Mouse (Mus musculus): Measurements from ENCODE around the gene Elk3. TPM values are rescaled to one million over a fixed set of nuclear protein-coding genes. Genes with fewer than 3 reads are reported as not detected.
A peak's percentile ranks its signal among the peaks of the same experiment; 100 is the strongest.

Elk3 gene
- polyA plus RNA-seq, 1 experiment: 0.10 TPM

DNA sequence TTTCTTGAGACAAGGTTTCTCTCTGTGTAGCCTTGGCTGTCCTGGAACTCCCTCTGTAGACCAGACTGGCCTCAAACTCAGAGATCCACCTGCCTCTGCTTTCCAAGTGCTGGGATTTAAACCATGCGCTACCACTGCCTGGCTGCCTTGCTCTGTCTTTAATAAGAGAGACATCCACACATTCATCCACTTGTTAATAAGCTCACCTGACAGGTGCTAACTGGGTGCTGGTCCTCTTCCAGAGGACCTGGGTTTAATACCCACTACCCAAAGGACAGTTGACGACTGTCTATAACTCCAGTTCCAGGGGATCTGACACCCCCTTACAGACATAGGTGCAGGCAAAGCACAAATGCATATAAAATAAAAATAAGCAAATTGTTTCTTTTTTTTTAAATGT lies 13.5 kb upstream of the Elk3 start:
- TF ChIP-seq GATA1 (IDR thresholded peaks at IDR 0.05; ENCODE audit: low read length) (no peak), TAL1 (IDR thresholded peaks at IDR 0.05; ENCODE audit: low read length) (no peak)
- Histone ChIP-seq H3K9me3 (ENCODE audit: control insufficient read depth, low read length) (no peaks in the 10 kb centered on the region), H3K4me3 (replicated peaks) (no peak overlapping the region), H3K4me1 (ENCODE audit: control insufficient read depth) (peaks cover 3% of the 10 kb centered on the region), H3K27me3 (ENCODE audit: control insufficient read depth) (no peaks in the 10 kb centered on the region), H3K36me3 (ENCODE audit: control insufficient read depth) (no peaks in the 10 kb centered on the region)

DNA sequence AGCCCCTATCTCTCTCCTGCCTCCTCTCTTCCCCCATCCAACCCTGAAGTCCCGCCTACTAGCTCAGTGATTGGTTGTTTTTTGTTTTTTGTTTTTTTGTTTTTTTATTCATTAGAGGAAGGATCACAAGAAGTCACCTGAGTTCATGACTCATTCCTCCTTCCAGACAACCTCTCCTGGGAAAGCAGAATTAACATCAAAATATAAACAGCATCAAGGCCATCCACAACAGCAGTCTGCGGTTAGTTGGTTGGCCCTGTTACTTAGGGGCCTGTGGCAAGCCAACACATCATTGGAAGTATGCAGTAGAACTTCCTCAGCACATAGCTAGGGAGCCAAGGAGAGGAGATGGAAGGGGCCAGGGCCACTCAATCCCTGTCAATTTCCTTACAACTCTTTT lies 12.7 kb upstream of the Elk3 start:
- H3K4me3 ChIP-seq (replicated peaks): no peak overlapping the region
- TF ChIP-seq TAL1 (IDR thresholded peaks at IDR 0.05; ENCODE audit: low read length) (no peak), GATA1 (IDR thresholded peaks at IDR 0.05; ENCODE audit: low read length) (no peak)
- peaks cover 3% of the 10 kb centered on the region for H3K4me1 ChIP-seq (ENCODE audit: control insufficient read depth)
- H3K9me3 ChIP-seq (ENCODE audit: control insufficient read depth, low read length): no peaks in the 10 kb centered on the region
- H3K36me3 ChIP-seq (ENCODE audit: control insufficient read depth): no peaks in the 10 kb centered on the region
- no peaks in the 10 kb centered on the region for H3K27me3 ChIP-seq (ENCODE audit: control insufficient read depth)

DNA sequence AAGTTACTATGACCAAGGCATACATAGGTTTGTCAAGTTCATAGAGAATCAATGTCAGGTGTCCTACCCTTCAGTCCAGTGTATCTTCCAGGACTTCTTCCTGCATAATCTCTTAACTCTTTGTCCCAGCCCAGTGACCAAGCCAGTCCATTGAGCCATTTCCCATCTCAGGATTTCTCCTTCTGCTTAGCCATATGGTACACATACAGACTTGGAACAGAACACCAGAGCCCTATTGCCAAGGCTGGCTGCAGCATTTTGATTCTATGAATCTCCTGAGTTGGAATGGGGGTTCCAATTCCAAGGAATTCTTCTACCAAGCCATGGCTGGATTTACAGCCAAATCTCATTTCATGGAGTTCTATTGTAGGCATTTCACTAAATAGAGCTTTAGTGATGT lies 10.8 kb upstream of the Elk3 start:
- Histone ChIP-seq H3K27me3 (ENCODE audit: control insufficient read depth) (no peaks in the 10 kb centered on the region; the same call in 1 of the 2 replicates), H3K4me1 (ENCODE audit: control insufficient read depth) (peaks cover 3% of the 10 kb centered on the region), H3K4me3 (replicated peaks) (no peak overlapping the region), H3K36me3 (ENCODE audit: control insufficient read depth) (no peaks in the 10 kb centered on the region), H3K9me3 (ENCODE audit: control insufficient read depth, low read length) (no peaks in the 10 kb centered on the region)
- no peak for TF ChIP-seq TAL1 (IDR thresholded peaks at IDR 0.05; ENCODE audit: low read length)
- no peak for TF ChIP-seq GATA1 (IDR thresholded peaks at IDR 0.05; ENCODE audit: low read length)

DNA sequence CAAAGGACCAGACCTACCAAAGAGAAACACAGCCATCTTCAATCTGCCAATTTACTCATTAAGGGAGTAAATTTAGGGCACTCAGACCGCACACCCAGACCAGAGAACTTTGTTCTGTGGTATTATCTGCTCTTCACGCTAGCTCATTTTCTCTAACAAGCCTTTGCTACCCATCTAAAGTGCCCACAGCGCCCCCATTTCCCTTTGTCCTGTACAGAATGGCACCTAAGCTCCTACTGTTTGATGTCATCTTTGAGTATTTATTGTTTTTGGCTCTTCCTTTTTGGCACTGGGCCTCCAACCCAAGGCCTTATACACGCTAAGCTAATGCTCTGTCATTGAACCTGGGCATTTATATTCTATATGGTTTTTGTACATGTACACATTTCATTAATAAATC lies 9.2 kb upstream of the Elk3 start:
- H3K9me3 ChIP-seq (ENCODE audit: control insufficient read depth, low read length): no peaks in the 10 kb centered on the region
- no peaks in the 10 kb centered on the region for H3K36me3 ChIP-seq (ENCODE audit: control insufficient read depth)
- H3K27me3 ChIP-seq (ENCODE audit: control insufficient read depth): no peaks in the 10 kb centered on the region; the same call in 1 of the 2 replicates
- no peak overlapping the region for H3K4me3 ChIP-seq (replicated peaks)
- TF ChIP-seq TAL1 (IDR thresholded peaks at IDR 0.05; ENCODE audit: low read length): no peak
- no peaks in the 10 kb centered on the region for H3K4me1 ChIP-seq (ENCODE audit: control insufficient read depth)

DNA sequence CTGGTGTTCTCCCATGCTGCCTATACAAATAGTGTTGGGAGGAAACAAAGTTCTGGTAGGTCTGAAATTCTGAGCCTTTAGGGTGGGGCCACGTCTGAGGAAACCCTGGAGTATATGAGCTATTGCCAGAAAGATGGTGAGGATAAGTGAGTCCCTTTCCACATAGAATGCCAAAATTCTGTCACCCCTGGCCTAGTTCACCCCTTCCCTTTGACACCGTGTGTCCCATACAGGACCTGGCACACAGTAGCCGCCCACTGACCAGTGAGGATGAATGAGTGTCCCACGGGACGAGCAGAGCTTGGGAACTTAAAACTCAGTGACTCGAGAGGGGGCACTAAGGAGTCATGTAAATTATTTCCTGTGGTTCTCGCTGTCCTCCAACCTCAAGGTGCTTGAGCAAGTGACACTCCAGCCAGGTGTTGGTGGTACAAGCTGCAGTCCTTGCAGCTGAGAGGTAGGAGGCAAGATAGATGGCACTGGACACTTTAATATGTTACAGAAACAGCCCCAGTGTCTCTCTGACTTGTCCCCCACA lies 8.7 kb upstream of the Elk3 start:
- no peaks in the 10 kb centered on the region for H3K36me3 ChIP-seq (ENCODE audit: control insufficient read depth)
- H3K27me3 ChIP-seq (ENCODE audit: control insufficient read depth): peaks cover 2% of the 10 kb centered on the region
- H3K4me1 ChIP-seq (ENCODE audit: control insufficient read depth): no peaks in the 10 kb centered on the region
- no peak overlapping the region for H3K4me3 ChIP-seq (replicated peaks)
- TF ChIP-seq GATA1 (IDR thresholded peaks at IDR 0.05; ENCODE audit: low read length): no peak
- TF ChIP-seq TAL1 (IDR thresholded peaks at IDR 0.05; ENCODE audit: low read length): no peak
- H3K9me3 ChIP-seq (ENCODE audit: control insufficient read depth, low read length): no peaks in the 10 kb centered on the region

DNA sequence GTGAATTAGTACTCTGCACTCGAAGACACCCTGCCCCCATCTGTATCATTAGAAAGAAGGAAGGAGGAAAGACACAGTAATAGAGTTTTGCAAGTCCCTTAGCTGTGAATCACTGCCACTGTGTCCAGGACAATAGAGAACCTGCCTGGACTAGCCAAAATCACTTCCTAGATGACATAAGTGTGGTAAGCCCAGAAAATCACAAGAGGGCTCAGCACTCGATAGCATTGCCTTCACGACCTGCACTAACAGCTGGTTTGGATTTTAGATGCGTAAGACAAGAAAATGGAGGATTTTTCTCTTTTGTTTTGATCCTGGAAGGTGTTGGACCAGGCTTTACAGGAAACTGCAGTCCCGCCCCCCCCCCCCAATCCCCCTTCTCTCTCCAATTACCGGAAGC lies 6.0 kb upstream of the Elk3 start:
- H3K4me1 ChIP-seq (ENCODE audit: control insufficient read depth): no peaks in the 10 kb centered on the region
- H3K36me3 ChIP-seq (ENCODE audit: control insufficient read depth): no peaks in the 10 kb centered on the region
- TF ChIP-seq GATA1 (IDR thresholded peaks at IDR 0.05; ENCODE audit: low read length): no peak
- TF ChIP-seq TAL1 (IDR thresholded peaks at IDR 0.05; ENCODE audit: low read length): no peak
- H3K4me3 ChIP-seq (replicated peaks): no peak overlapping the region
- H3K9me3 ChIP-seq (ENCODE audit: control insufficient read depth, low read length): no peaks in the 10 kb centered on the region
- peaks cover 22% of the 10 kb centered on the region for H3K27me3 ChIP-seq (ENCODE audit: control insufficient read depth)

DNA sequence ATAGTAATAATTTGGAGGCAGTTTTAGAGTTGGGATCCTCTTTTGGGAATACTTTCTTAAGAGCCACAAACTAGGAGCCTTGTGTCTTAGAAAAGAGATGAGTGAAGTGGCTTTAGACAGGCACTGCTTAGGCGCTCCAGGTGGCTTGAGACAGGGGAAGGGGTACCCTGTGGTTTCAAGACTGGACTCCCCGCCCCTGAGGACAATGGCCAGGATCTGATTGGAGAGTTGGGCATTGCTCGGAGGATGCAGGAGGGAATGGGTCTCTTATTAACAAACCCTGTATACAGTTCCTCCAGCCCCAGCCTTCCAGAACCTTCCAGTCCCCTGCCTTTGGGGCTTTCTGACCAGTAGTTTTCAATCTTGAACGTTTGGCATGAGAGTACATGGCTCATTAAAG lies 641 bp upstream of the Elk3 start:
- Histone ChIP-seq H3K27me3 (ENCODE audit: control insufficient read depth) (peaks cover 61% of the 10 kb centered on the region), H3K36me3 (ENCODE audit: control insufficient read depth) (no peaks in the 10 kb centered on the region), H3K9me3 (ENCODE audit: control insufficient read depth, low read length) (no peaks in the 10 kb centered on the region; the same call in 1 of the 2 replicates), H3K4me3 (replicated peaks) (no peak overlapping the region), H3K4me1 (ENCODE audit: control insufficient read depth) (peaks cover 2% of the 10 kb centered on the region)
- TF ChIP-seq GATA1 (IDR thresholded peaks at IDR 0.05; ENCODE audit: low read length) (no peak), TAL1 (IDR thresholded peaks at IDR 0.05; ENCODE audit: low read length) (no peak)

DNA sequence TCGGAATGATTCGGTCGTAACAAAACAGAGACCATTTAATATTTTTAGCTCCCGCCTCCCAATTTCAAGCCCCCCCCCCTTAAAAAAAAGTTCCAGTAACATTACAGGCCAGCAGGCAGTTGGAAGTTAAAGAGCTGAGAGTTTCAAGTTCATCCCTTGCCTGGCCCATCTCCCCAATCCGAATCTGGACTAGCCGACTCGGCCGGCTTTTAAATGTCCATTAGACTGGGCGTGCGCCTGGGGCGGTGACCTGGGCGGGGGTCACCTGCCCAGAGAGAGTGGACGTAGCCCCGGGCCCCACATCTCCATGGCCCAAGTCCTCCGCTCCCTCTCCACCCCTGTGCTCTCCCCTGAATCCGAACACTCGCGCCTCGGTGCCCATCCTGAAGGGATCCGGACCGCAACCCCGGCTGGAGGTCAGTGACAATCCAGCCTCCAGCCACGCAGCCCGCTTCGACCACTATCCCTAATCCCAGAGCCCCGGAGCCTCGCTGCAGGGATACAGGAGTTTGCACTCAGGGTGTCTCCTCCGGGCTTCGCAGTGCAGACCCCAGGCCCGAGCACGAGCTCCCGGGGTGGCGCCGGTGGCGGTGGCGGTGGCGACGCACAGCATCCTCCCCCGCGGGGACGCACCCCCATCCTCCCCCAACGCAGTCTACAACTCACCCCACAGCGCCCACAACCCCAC lies 857 bp downstream of the Elk3 start:
- peaks cover 61% of the 10 kb centered on the region for H3K27me3 ChIP-seq (ENCODE audit: control insufficient read depth)
- H3K36me3 ChIP-seq (ENCODE audit: control insufficient read depth): no peaks in the 10 kb centered on the region
- H3K4me3 ChIP-seq (replicated peaks): peak overlapping the region; percentile 47
- H3K9me3 ChIP-seq (ENCODE audit: control insufficient read depth, low read length): no peaks in the 10 kb centered on the region; the same call in 1 of the 2 replicates
- TF ChIP-seq TAL1 (IDR thresholded peaks at IDR 0.05; ENCODE audit: low read length): no peak
- TF ChIP-seq GATA1 (IDR thresholded peaks at IDR 0.05; ENCODE audit: low read length): no peak
- H3K4me1 ChIP-seq (ENCODE audit: control insufficient read depth): peaks cover 2% of the 10 kb centered on the region

DNA sequence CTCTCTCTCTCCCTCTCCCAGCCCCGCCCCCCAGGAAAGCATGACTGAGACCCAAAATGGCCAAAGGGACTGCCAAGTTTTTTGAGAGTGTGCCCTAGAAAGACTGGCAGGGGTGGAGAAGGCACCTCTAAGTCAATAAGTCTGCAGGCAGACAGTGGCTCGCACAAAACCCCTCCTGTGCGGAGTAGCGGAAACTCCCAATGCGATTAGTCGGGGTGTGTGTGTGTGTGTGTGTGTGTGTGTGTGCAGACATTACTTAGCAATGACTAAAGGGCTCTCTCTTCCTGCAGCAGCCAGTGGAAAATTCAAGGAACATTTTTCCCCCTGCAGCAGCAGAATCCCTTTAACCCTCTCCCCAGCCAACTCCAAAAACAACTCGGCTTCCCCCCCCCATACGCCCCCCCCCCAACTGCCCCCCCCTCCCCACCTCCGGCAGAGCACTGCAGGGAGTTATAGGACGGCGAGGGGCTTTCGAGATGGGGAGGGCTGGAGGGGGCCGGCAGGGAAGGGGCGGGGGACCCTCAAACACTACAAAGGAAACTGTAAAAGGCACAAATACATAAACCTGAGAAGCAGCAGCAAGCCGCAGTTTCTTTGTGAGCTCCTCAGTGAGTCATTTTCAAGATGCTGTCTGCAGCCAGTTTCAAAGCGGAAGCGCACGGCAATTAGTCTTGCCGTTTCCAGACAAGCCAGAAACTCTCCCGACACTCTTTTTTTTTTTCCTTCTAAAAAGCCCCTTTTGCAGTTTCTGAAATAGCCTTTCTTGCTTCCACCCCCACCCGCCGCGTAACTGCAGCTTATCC lies 1.6 kb downstream of the Elk3 start:
- peaks cover 57% of the 10 kb centered on the region for H3K27me3 ChIP-seq (ENCODE audit: control insufficient read depth)

More for the DNA sequence above, 1.6 kb downstream of the Elk3 start:
- no peaks in the 10 kb centered on the region for H3K36me3 ChIP-seq (ENCODE audit: control insufficient read depth)
- no peak for TF ChIP-seq GATA1 (IDR thresholded peaks at IDR 0.05; ENCODE audit: low read length)
- no peak for TF ChIP-seq TAL1 (IDR thresholded peaks at IDR 0.05; ENCODE audit: low read length)
- H3K4me3 ChIP-seq (replicated peaks): peak overlapping the region; percentile 47
- H3K4me1 ChIP-seq (ENCODE audit: control insufficient read depth): peaks cover 2% of the 10 kb centered on the region
- H3K9me3 ChIP-seq (ENCODE audit: control insufficient read depth, low read length): no peaks in the 10 kb centered on the region; the same call in 1 of the 2 replicates

All from erythroblast, embryonic 14.5 days (primary cell).